Mouse (Mus musculus): ENCODE measurements around the gene Arsb. TPM values are rescaled to one million over a fixed set of nuclear protein-coding genes. Genes with fewer than 3 reads are reported as not detected.

Arsb gene
- polyA plus RNA-seq, 1 experiment: 7.2 TPM

- H3K4me2 ChIP-seq (ENCODE audit: low read depth): no peak overlapping the region
- H3K36me3 ChIP-seq (ENCODE audit: control insufficient read depth, insufficient read depth): no peaks in the 10 kb centered on the region
- no peaks in the 10 kb centered on the region for H3K27me3 ChIP-seq (ENCODE audit: control insufficient read depth, insufficient read depth, insufficient read length)
- no peak overlapping the region for H3K4me3 ChIP-seq
- TF ChIP-seq SRF (IDR thresholded peaks at IDR 0.05; ENCODE audit: control insufficient read depth, insufficient read length, low read depth) (no peak), E2F4 (IDR thresholded peaks at IDR 0.05; ENCODE audit: insufficient read depth) (no peak), POLR2AphosphoS2 (IDR thresholded peaks at IDR 0.05; ENCODE audit: insufficient read length, low read depth) (no peak)
- H3ac ChIP-seq (ENCODE audit: control insufficient read depth, insufficient read length): no peak overlapping the region
- H3K79me2 ChIP-seq (ENCODE audit: control insufficient read depth, insufficient read depth): no peaks in the 10 kb centered on the region
Observed at GRCm38 (mm10) chr13:93846831-93847518, 75.5 kb downstream of the Arsb start.

DNA sequence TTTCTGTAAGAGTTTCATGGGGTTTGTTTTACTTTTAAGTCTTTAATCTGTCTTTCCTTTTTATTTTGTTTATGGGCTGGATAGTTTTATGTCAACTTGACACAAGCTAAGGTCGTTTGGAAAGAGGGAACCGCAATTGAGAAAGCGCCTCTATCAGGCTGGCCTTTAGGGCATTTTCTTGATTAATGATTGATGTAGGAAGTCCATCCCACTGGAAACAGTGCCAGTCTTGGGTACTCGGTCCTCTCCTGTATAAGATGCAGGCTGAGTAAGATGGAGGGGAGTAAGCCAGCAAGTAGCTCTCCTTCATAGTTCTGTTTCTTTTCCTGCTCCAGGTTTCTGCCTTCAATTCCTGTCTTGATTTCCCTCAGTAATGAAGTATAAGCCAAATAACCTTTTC, 76.2 kb downstream of the Arsb start:
- TF ChIP-seq E2F4 (IDR thresholded peaks at IDR 0.05; ENCODE audit: insufficient read depth): no peak
- no peak for TF ChIP-seq REST (IDR thresholded peaks at IDR 0.05; ENCODE audit: insufficient read depth, insufficient read length)
- TF ChIP-seq POLR2AphosphoS2 (IDR thresholded peaks at IDR 0.05; ENCODE audit: insufficient read length, low read depth): no peak
- TF ChIP-seq TCF3 (IDR thresholded peaks at IDR 0.05; ENCODE audit: insufficient read length, low read depth): no peak
- no peak for TF ChIP-seq TCF12 (IDR thresholded peaks at IDR 0.05; ENCODE audit: insufficient read depth, poor library complexity, severe bottlenecking)
- no peak for TF ChIP-seq SRF (IDR thresholded peaks at IDR 0.05; ENCODE audit: control insufficient read depth, insufficient read length, low read depth)
- Histone ChIP-seq H3K4me3 (no peak overlapping the region), H3K79me2 (ENCODE audit: control insufficient read depth, insufficient read depth) (no peaks in the 10 kb centered on the region), H3K27me3 (ENCODE audit: control insufficient read depth, insufficient read depth, insufficient read length) (no peaks in the 10 kb centered on the region), H3K4me2 (ENCODE audit: low read depth) (no peak overlapping the region), H3K36me3 (ENCODE audit: control insufficient read depth, insufficient read depth) (no peaks in the 10 kb centered on the region), H3ac (ENCODE audit: control insufficient read depth, insufficient read length) (no peak overlapping the region)

DNA sequence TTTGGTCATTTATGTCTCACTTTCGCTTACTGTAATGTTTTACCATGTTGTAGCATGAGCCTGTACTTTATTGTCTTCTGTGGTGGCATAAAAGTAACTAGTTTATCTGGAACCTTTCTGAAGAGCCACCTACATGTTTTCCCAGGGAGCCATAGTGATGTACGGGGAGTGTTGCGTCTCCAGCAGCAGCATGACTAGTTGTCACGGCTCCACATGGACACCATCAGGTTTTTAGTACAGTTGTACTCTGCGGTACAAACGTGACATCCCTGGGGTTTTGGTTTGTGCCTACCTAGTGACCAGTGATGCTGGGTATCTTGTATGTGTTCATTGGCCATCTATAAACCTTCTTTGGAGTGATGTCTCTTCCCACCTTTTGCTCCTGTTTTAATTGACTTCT, 77.2 kb downstream of the Arsb start:
- no peak for TF ChIP-seq MYOG (IDR thresholded peaks at IDR 0.05; ENCODE audit: control insufficient read depth in 1 of 3, insufficient read depth in 1 of 3, insufficient read length in 2 of 3, low read depth in 2 of 3)
- no peak for TF ChIP-seq POLR2AphosphoS2 (IDR thresholded peaks at IDR 0.05; ENCODE audit: insufficient read length, low read depth)
- TF ChIP-seq USF1 (IDR thresholded peaks at IDR 0.05; ENCODE audit: low read depth): no peak
- no peaks in the 10 kb centered on the region for H3K36me3 ChIP-seq (ENCODE audit: control insufficient read depth, insufficient read depth)
- H3K27me3 ChIP-seq (ENCODE audit: control insufficient read depth, insufficient read depth, insufficient read length): no peaks in the 10 kb centered on the region
- H3ac ChIP-seq (ENCODE audit: control insufficient read depth, insufficient read length): no peak overlapping the region
- H3K79me2 ChIP-seq (ENCODE audit: control insufficient read depth, insufficient read depth): no peaks in the 10 kb centered on the region
- no peak overlapping the region for H3K4me3 ChIP-seq
- no peak overlapping the region for H3K4me2 ChIP-seq (ENCODE audit: low read depth)

DNA sequence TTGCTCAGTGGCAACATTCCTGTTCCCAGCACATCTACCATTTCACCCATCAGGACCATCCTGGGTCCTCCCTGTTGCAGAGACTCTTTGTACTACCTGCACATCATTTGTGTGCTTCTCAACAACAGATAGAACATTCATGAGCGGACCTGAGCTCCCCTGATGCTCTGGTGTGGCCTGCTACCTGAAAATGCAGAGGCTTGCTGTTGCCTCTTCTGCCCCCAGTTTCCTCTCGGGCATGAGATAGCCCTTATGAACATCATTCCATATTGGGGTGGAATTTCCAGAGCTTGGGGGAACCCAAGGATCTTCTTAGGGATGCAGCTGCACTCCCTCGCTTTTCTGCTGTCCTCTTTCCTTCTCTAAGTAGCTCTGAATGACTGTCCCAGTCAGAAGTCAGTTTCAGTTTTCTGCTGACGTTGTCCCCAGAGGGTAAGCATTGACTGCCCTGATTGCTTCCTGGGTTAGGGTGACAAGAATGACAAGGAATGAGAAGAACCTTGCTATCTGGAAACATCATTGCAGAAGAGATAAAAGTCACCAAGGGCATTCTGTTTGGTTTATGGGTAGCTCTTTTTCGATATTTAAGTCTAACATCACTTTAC, 78.4 kb downstream of the Arsb start:
- Histone ChIP-seq H3ac (ENCODE audit: control insufficient read depth, insufficient read length) (no peak overlapping the region), H3K4me3 (no peak overlapping the region), H3K79me2 (ENCODE audit: control insufficient read depth, insufficient read depth) (no peaks in the 10 kb centered on the region), H3K36me3 (ENCODE audit: control insufficient read depth, insufficient read depth) (no peaks in the 10 kb centered on the region), H3K27me3 (ENCODE audit: control insufficient read depth, insufficient read depth, insufficient read length) (no peaks in the 10 kb centered on the region), H3K4me2 (ENCODE audit: low read depth) (no peak overlapping the region)
- TF ChIP-seq POLR2AphosphoS2 (IDR thresholded peaks at IDR 0.05; ENCODE audit: insufficient read length, low read depth) (no peak), E2F4 (IDR thresholded peaks at IDR 0.05; ENCODE audit: insufficient read depth) (no peak), MAX (IDR thresholded peaks at IDR 0.05; ENCODE audit: low read depth) (no peak), MYOD1 (IDR thresholded peaks at IDR 0.05; ENCODE audit: control insufficient read depth in 1 of 3, insufficient read length in 2 of 3, low read depth in 2 of 3) (no peak), TCF3 (IDR thresholded peaks at IDR 0.05; ENCODE audit: insufficient read length, low read depth) (no peak), SRF (IDR thresholded peaks at IDR 0.05; ENCODE audit: control insufficient read depth, insufficient read length, low read depth) (no peak), POLR2A (IDR thresholded peaks at IDR 0.05; ENCODE audit: insufficient read length, low read depth) (no peak), MYOG (IDR thresholded peaks at IDR 0.05; ENCODE audit: control insufficient read depth in 1 of 3, insufficient read depth in 1 of 3, insufficient read length in 2 of 3, low read depth in 2 of 3) (no peak), TCF12 (IDR thresholded peaks at IDR 0.05; ENCODE audit: insufficient read depth, poor library complexity, severe bottlenecking) (no peak), USF1 (IDR thresholded peaks at IDR 0.05; ENCODE audit: low read depth) (no peak), CEBPB (IDR thresholded peaks at IDR 0.05; ENCODE audit: insufficient read depth, poor library complexity, severe bottlenecking) (no peak), REST (IDR thresholded peaks at IDR 0.05; ENCODE audit: insufficient read depth, insufficient read length) (no peak)

GRCm38 (mm10) chr13:93850674-93851073, 79.2 kb downstream of the Arsb start:
- Histone ChIP-seq H3ac (ENCODE audit: control insufficient read depth, insufficient read length) (no peak overlapping the region), H3K4me3 (no peak overlapping the region), H3K4me2 (ENCODE audit: low read depth) (no peak overlapping the region), H3K27me3 (ENCODE audit: control insufficient read depth, insufficient read depth, insufficient read length) (no peaks in the 10 kb centered on the region), H3K79me2 (ENCODE audit: control insufficient read depth, insufficient read depth) (no peaks in the 10 kb centered on the region), H3K36me3 (ENCODE audit: control insufficient read depth, insufficient read depth) (no peaks in the 10 kb centered on the region)
- TF ChIP-seq MAX (IDR thresholded peaks at IDR 0.05; ENCODE audit: low read depth) (no peak), REST (IDR thresholded peaks at IDR 0.05; ENCODE audit: insufficient read depth, insufficient read length) (no peak), TCF3 (IDR thresholded peaks at IDR 0.05; ENCODE audit: insufficient read length, low read depth) (no peak), USF1 (IDR thresholded peaks at IDR 0.05; ENCODE audit: low read depth) (no peak), TCF12 (IDR thresholded peaks at IDR 0.05; ENCODE audit: insufficient read depth, poor library complexity, severe bottlenecking) (no peak), POLR2AphosphoS2 (IDR thresholded peaks at IDR 0.05; ENCODE audit: insufficient read length, low read depth) (no peak), SRF (IDR thresholded peaks at IDR 0.05; ENCODE audit: control insufficient read depth, insufficient read length, low read depth) (no peak)

All from myocyte (in vitro differentiated cells).